Mouse (Mus musculus) liver, embryonic 14.5 days (tissue): ENCODE results near the gene Clstn2. TPM values are rescaled to one million over a fixed set of nuclear protein-coding genes. Genes with fewer than 3 reads are reported as not detected.

ENCODE experiments used
- ATAC-seq: fragments of 200-750 bp; cut with Nextera tagmentation; 2 replicates; pipeline ENCODE4 v1.8.0; 2017; ENCODE audit warnings: moderate number of reproducible peaks, mild to moderate bottlenecking, moderate library complexity; ENCODE audit not compliant: insufficient read depth
- DNase-seq, 3 experiments: peaks; one replicate each; pipeline ENCODE4 v3.0.0-alpha.2; 2012 to 2013; ENCODE audit warnings: low read depth in 3 of 3, low spot score in 3 of 3
- H3K27ac ChIP-seq: fragments of 300-500 bp; sonication (generic); 2 replicates; pipeline ENCODE4 v1.5.1; 2014; ENCODE audit warnings: moderate library complexity, mild to moderate bottlenecking, control low read depth, inconsistent platforms
- H3K27me3 ChIP-seq: fragments of 300-500 bp; sonication (generic); 2 replicates; pipeline ENCODE4 v1.6.1; 2014; ENCODE audit warnings: mild to moderate bottlenecking, low read length, moderate library complexity; ENCODE audit not compliant: control insufficient read depth, insufficient read depth
- H3K36me3 ChIP-seq: fragments of 300-500 bp; sonication (generic); replicated peaks from 2 replicates; pipeline ENCODE4 v1.6.1; 2014; ENCODE audit warnings: low read depth; ENCODE audit not compliant: control insufficient read depth, insufficient read depth
- H3K4me1 ChIP-seq, 2 experiments: fragments of 200-500 bp in 1 of 2; fragments of 300-500 bp in 1 of 2; sonication (generic) in 1 of 2; replicated peaks; 2 replicates each; pipeline ENCODE4 v1.6.1; 2012 to 2014; ENCODE audit warnings: antibody characterized with exemption in 1 of 2, inconsistent platforms in 1 of 2, low read length in 1 of 2; ENCODE audit not compliant: control insufficient read depth in 2 of 2, insufficient read depth in 2 of 2
- H3K4me2 ChIP-seq: fragments of 300-500 bp; sonication (generic); 2 replicates; pipeline ENCODE4 v1.6.1; 2014; ENCODE audit warnings: low read depth, mild to moderate bottlenecking, control low read depth, moderate library complexity
- H3K4me3 ChIP-seq, 2 experiments: fragments of 200-500 bp in 1 of 2; fragments of 300-500 bp in 1 of 2; sonication (generic) in 1 of 2; 2 replicates each; pipeline ENCODE4 v1.5.1; 2012 to 2014; ENCODE audit warnings: low read depth in 2 of 2, low read length in 2 of 2, mild to moderate bottlenecking in 2 of 2, control low read depth in 1 of 2, inconsistent platforms in 1 of 2, moderate library complexity in 1 of 2; ENCODE audit not compliant: insufficient read depth in 1 of 2
- H3K9ac ChIP-seq: fragments of 300-500 bp; sonication (generic); replicated peaks from 2 replicates; pipeline ENCODE4 v1.6.1; 2014; ENCODE audit warnings: mild to moderate bottlenecking, control low read depth, moderate library complexity
- H3K9me3 ChIP-seq: fragments of 300-500 bp; sonication (generic); 2 replicates; pipeline ENCODE4 v1.6.1; 2016; ENCODE audit warnings: low read length, mixed read lengths; ENCODE audit not compliant: control insufficient read depth
- CTCF ChIP-seq: IDR thresholded peaks from 2 replicates; pipeline ENCODE4 v1.5.1; 2016; ENCODE audit warnings: antibody characterized with exemption, low read depth, control low read depth
- EP300 ChIP-seq: IDR thresholded peaks from 2 replicates; pipeline ENCODE4 v1.6.1; 2016; ENCODE audit warnings: antibody characterized with exemption, low read depth
- WGBS: fragments of 180-500 bp; shearing (Covaris S2); extraction: QIAGEN DNeasy Blood & Tissue Kit; methylation state at CpG from one replicate; pipeline ENCODE4 v1.1.7; 2014; ENCODE audit not compliant: insufficient replicate concordance; 5-methylcytosine and 5-hydroxymethylcytosine counted together
- polyA plus RNA-seq, 2 experiments: library from polyadenylated mRNA; depleted of rRNA in 1 of 2; stranded (reverse) in 1 of 2; unstranded in 1 of 2; fragments of >200 nt; fragmentation: Nextera tagmentation in 1 of 2; extraction: Ambion mirVana in 1 of 2; gene quantifications; 2 replicates each; pipeline versions ENCODE4 v1.2.1 to v1.2.3; 2012 to 2014

Clstn2 gene
- polyA plus RNA-seq, 2 experiments = 0.04 to 0.11 TPM

DNA sequence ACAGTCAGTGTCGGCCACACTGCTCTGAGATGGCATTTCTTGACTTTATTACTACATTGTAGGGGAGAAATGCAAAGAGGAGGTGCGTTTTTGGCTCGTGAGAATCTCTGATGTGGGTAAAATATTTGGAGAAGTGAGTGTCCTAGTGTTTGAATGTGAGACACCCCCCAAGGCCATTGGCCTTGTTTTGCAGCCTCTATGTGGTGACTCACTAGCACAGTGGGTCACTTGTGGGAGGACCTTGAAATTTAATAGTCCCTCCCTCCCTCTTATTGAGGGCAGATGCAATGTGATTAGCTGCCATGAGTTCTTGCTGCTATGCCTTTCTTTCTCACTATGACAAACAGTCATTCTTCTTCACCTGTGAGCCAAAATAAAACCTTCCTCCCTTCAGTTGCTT, 374.2 kb downstream of the Clstn2 start:
- no peak for DNase-seq
- Histone ChIP-seq H3K9me3 (no peaks in the 10 kb centered on the region), H3K27ac (no peak overlapping the region), H3K36me3 (no peaks in the 10 kb centered on the region), H3K9ac (no peak overlapping the region), H3K27me3 (no peaks in the 10 kb centered on the region), H3K4me1 (no peaks in the 10 kb centered on the region), H3K4me3 (no peak overlapping the region), H3K4me2 (no peak overlapping the region)
- WGBS = 38% methylated on average over 3 of the region's 3 CpGs
- no peak for ATAC-seq
- TF ChIP-seq CTCF (no peak), EP300 (no peak)

DNA sequence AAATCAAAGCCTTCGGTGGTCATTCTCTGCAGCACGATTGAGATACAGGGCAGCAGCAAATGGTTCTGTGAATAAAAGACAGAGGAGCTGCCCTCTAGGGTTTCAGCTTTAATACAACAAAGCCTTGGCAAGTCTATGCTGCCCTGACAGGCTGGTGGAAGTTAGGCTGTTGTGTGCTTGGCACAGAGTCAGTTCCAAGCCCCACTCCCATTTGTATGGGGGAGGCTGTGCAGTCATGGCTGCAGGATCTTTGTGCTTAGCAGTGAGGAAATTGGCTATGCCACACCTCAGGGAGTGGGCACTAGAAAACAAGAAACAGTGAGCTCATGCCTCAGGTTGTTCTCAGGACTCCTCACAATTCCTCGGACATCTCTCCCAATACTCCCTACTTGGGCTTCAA, 384.6 kb downstream of the Clstn2 start:
- 54% methylated on average over 3 of the region's 3 CpGs for WGBS

GRCm38 (mm10) chr9:97645746-97646145, 387.2 kb downstream of the Clstn2 start:
- Histone ChIP-seq H3K27me3 (no peaks in the 10 kb centered on the region), H3K4me2 (no peak overlapping the region), H3K9me3 (no peaks in the 10 kb centered on the region), H3K27ac (no peak overlapping the region), H3K4me3 (no peak overlapping the region), H3K4me1 (no peaks in the 10 kb centered on the region), H3K36me3 (no peaks in the 10 kb centered on the region), H3K9ac (no peak overlapping the region)
- 44% methylated on average over 3 of the region's 3 CpGs for WGBS
- DNase-seq (no peak), ATAC-seq (no peak)
- TF ChIP-seq EP300 = no peak
- TF ChIP-seq CTCF = no peak

More for the DNA sequence above, 384.6 kb downstream of the Clstn2 start:
- H3K4me2 ChIP-seq = no peak overlapping the region
- H3K4me3 ChIP-seq = no peak overlapping the region
- no peaks in the 10 kb centered on the region for H3K27me3 ChIP-seq
- TF ChIP-seq CTCF = no peak
- TF ChIP-seq EP300 = no peak
- no peak overlapping the region for H3K9ac ChIP-seq
- no peaks in the 10 kb centered on the region for H3K9me3 ChIP-seq
- H3K36me3 ChIP-seq = no peaks in the 10 kb centered on the region
- H3K4me1 ChIP-seq = no peaks in the 10 kb centered on the region
- no peak overlapping the region for H3K27ac ChIP-seq
- DNase-seq = no peak
- ATAC-seq = no peak

DNA sequence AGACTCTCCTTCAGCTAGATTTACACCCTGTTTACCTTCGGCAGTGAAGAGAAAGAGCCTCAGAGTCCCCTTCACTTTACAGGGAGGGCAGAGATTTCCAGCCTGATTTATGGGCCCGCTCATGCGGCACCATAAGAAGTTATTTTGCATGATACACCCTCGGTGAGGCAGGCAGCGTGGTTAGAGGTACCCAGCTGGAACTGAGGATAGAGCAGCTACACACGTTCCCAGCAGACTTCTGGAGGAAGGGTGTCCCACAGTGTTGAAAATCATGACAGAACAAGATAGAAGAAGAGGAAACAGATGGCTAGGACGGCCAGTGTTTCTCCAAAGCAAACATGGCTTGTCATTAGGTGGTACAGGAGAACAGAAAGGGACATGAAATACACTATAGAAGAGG, 390.6 kb downstream of the Clstn2 start:
- no peaks in the 10 kb centered on the region for H3K27me3 ChIP-seq
- no peak overlapping the region for H3K27ac ChIP-seq
- H3K9ac ChIP-seq = no peak overlapping the region
- ATAC-seq = no peak
- no peaks in the 10 kb centered on the region for H3K9me3 ChIP-seq
- no peak for DNase-seq
- H3K4me3 ChIP-seq = no peak overlapping the region
- WGBS = 35% methylated on average over 7 of the region's 7 CpGs
- H3K4me2 ChIP-seq = no peak overlapping the region
- H3K36me3 ChIP-seq = no peaks in the 10 kb centered on the region
- TF ChIP-seq EP300 (no peak), CTCF (no peak)
- H3K4me1 ChIP-seq = no peaks in the 10 kb centered on the region

- no peaks in the 10 kb centered on the region for H3K9me3 ChIP-seq
- H3K27me3 ChIP-seq = no peaks in the 10 kb centered on the region
- H3K4me2 ChIP-seq = no peak overlapping the region
- no peaks in the 10 kb centered on the region for H3K4me1 ChIP-seq
- no peaks in the 10 kb centered on the region for H3K36me3 ChIP-seq
- no peak for TF ChIP-seq CTCF
- TF ChIP-seq EP300 = no peak
- ATAC-seq (no peak), DNase-seq (no peak)
- H3K4me3 ChIP-seq = no peak overlapping the region
- H3K27ac ChIP-seq = no peak overlapping the region
- WGBS = 69% methylated on average over 6 of the region's 6 CpGs
- no peak overlapping the region for H3K9ac ChIP-seq
These were observed 392.9 kb downstream of the Clstn2 start for GRCm38 (mm10) chr9:97639967-97640549.
